Mouse (Mus musculus) CH12.LX (cell line): ENCODE data around the gene Immp2l. TPM values are rescaled to one million over a fixed set of nuclear protein-coding genes. Genes with fewer than 3 reads are reported as not detected.

ENCODE experiments used
- DNase-seq: peaks from one replicate; pipeline ENCODE4 v3.0.0-alpha.2; 2013; ENCODE audit errors: extremely low read depth
- H3K27ac ChIP-seq: 2 replicates; pipeline ENCODE4 v1.5.1; 2012; ENCODE audit warnings: low read depth, mild to moderate bottlenecking, control low read depth, moderate library complexity; ENCODE audit not compliant: insufficient read depth
- H3K27me3 ChIP-seq: replicated peaks from 2 replicates; pipeline ENCODE3; 2012; ENCODE audit warnings: inconsistent platforms
- H3K36me3 ChIP-seq, 2 experiments: replicated peaks in 1 of 2; 2 replicates each; pipeline versions ENCODE3 to v1.6.1; 2012; ENCODE audit warnings: inconsistent platforms in 1 of 2, low read length in 1 of 2, mild to moderate bottlenecking in 1 of 2, mixed read lengths in 1 of 2, moderate library complexity in 1 of 2; ENCODE audit not compliant: control insufficient read depth in 1 of 2, insufficient read depth in 1 of 2
- H3K4me1 ChIP-seq, 2 experiments: 2 replicates each; pipeline ENCODE4 v1.6.1; 2012; ENCODE audit warnings: inconsistent platforms in 1 of 2, moderate library complexity in 1 of 2; ENCODE audit not compliant: insufficient read depth in 2 of 2, control insufficient read depth in 1 of 2
- H3K4me2 ChIP-seq: 2 replicates; pipeline ENCODE4 v1.6.1; 2012; ENCODE audit warnings: low read depth, mild to moderate bottlenecking, control low read depth; ENCODE audit not compliant: poor library complexity, insufficient read depth, severe bottlenecking
- H3K4me3 ChIP-seq, 3 experiments: fragments of 150-350 bp in 1 of 3; sonication (generic) in 1 of 3; replicated peaks in 1 of 3; 2 replicates each; pipeline versions ENCODE3 to v1.5.1; 2011 to 2012; ENCODE audit warnings: low read depth in 2 of 3, low read length in 2 of 3, mild to moderate bottlenecking in 2 of 3, moderate library complexity in 2 of 3, control low read depth in 1 of 3, improper control_type of control experiment in 1 of 3, inconsistent platforms in 1 of 3, mixed read lengths in 1 of 3; ENCODE audit not compliant: poor library complexity in 1 of 3
- H3K79me2 ChIP-seq: replicated peaks from 2 replicates; pipeline ENCODE4 v1.6.1; 2012; ENCODE audit warnings: mild to moderate bottlenecking, moderate library complexity; ENCODE audit not compliant: control insufficient read depth, poor library complexity, insufficient read depth, severe bottlenecking; ENCODE audit errors: extremely low read depth
- H3K9ac ChIP-seq: 2 replicates; pipeline ENCODE4 v1.6.1; 2012; ENCODE audit warnings: low read depth, mild to moderate bottlenecking, control low read depth, moderate library complexity; ENCODE audit not compliant: insufficient read depth
- H3K9me3 ChIP-seq: replicated peaks from 2 replicates; pipeline ENCODE3; 2012; ENCODE audit warnings: low read length, inconsistent platforms, mixed read lengths
- CHD2 ChIP-seq: IDR thresholded peaks from 2 replicates; pipeline ENCODE4 v1.6.1; 2011; ENCODE audit warnings: low read length, improper control_type of control experiment
- CTCF ChIP-seq, 2 experiments: IDR thresholded peaks in 1 of 2; conservative IDR thresholded peaks in 1 of 2; 2 replicates each; pipeline ENCODE4 v1.5.1; 2011 to 2012; ENCODE audit warnings: low read depth in 2 of 2, low read length in 2 of 2, improper control_type of control experiment in 1 of 2, inconsistent platforms in 1 of 2, mild to moderate bottlenecking in 1 of 2, moderate library complexity in 1 of 2
- ELF1 ChIP-seq: IDR thresholded peaks from 2 replicates; pipeline ENCODE4 v1.6.1; 2014; ENCODE audit warnings: low read depth, mild to moderate bottlenecking, inconsistent platforms, low read length, improper control_type of control experiment
- EP300 ChIP-seq: IDR thresholded peaks from 2 replicates; pipeline ENCODE4 v1.6.1; 2011; ENCODE audit warnings: low read length, improper control_type of control experiment
- GABPA ChIP-seq: IDR thresholded peaks from 2 replicates; pipeline ENCODE4 v1.6.1; 2012; ENCODE audit warnings: low read depth, low read length, improper control_type of control experiment, inconsistent platforms; ENCODE audit not compliant: insufficient replicate concordance
- HCFC1 ChIP-seq: IDR thresholded peaks from 2 replicates; pipeline ENCODE4 v1.6.1; 2012; ENCODE audit warnings: low read depth, mild to moderate bottlenecking, inconsistent platforms, low read length, improper control_type of control experiment
- JUN ChIP-seq: IDR thresholded peaks from 2 replicates; pipeline ENCODE4 v1.6.1; 2011; ENCODE audit warnings: low read depth, mild to moderate bottlenecking, low read length, improper control_type of control experiment, moderate library complexity; ENCODE audit not compliant: insufficient read depth
- JUND ChIP-seq: conservative IDR thresholded peaks from 2 replicates; pipeline ENCODE4 v1.6.1; 2011; ENCODE audit warnings: low read depth, low read length, improper control_type of control experiment
- KAT2A ChIP-seq: IDR thresholded peaks from 2 replicates; pipeline ENCODE4 v1.6.1; 2012; ENCODE audit warnings: low read length, improper control_type of control experiment, inconsistent platforms; ENCODE audit not compliant: insufficient replicate concordance
- MAFK ChIP-seq: IDR thresholded peaks from 2 replicates; pipeline ENCODE4 v1.6.1; 2011; ENCODE audit warnings: low read length, improper control_type of control experiment; ENCODE audit not compliant: insufficient replicate concordance
- MAZ ChIP-seq: IDR thresholded peaks from 2 replicates; pipeline ENCODE4 v1.6.1; 2012; ENCODE audit warnings: low read depth, mild to moderate bottlenecking, inconsistent platforms, low read length, improper control_type of control experiment, moderate library complexity
- MEF2A ChIP-seq: IDR thresholded peaks from 2 replicates; pipeline ENCODE4 v1.6.1; 2014; ENCODE audit warnings: low read depth, mild to moderate bottlenecking, inconsistent platforms, low read length, improper control_type of control experiment, borderline replicate concordance
- MXI1 ChIP-seq: IDR thresholded peaks from 2 replicates; pipeline ENCODE4 v1.6.1; 2011; ENCODE audit warnings: mild to moderate bottlenecking, low read depth, low read length, improper control_type of control experiment
- MYC ChIP-seq: IDR thresholded peaks from 2 replicates; pipeline ENCODE4 v1.6.1; 2011; ENCODE audit warnings: low read depth, mild to moderate bottlenecking, improper control_type of control experiment, low read length
- NRF1 ChIP-seq: IDR thresholded peaks from 2 replicates; pipeline ENCODE4 v1.6.1; 2014; ENCODE audit warnings: low read depth, mild to moderate bottlenecking, inconsistent platforms, low read length, improper control_type of control experiment, moderate library complexity
- RAD21 ChIP-seq: IDR thresholded peaks from 2 replicates; pipeline ENCODE4 v1.6.1; 2011; ENCODE audit warnings: low read depth, mild to moderate bottlenecking, low read length, improper control_type of control experiment, moderate library complexity
- SIN3A ChIP-seq: IDR thresholded peaks from 2 replicates; pipeline ENCODE4 v1.6.1; 2012; ENCODE audit warnings: low read length, improper control_type of control experiment, inconsistent platforms
- SMC3 ChIP-seq: IDR thresholded peaks from 2 replicates; pipeline ENCODE4 v1.6.1; 2011; ENCODE audit warnings: low read depth, low read length, improper control_type of control experiment
- USF2 ChIP-seq: conservative IDR thresholded peaks from 2 replicates; pipeline ENCODE4 v1.6.1; 2011; ENCODE audit warnings: low read depth, low read length, improper control_type of control experiment
- ZKSCAN1 ChIP-seq: IDR thresholded peaks from 2 replicates; pipeline ENCODE4 v1.6.1; 2012; ENCODE audit warnings: low read depth, inconsistent platforms, low read length, improper control_type of control experiment, borderline replicate concordance
- dilution Hi-C: fragments of 300-500 bp; cut with MboI; formaldehyde crosslinking; loops from 2 replicates; pipeline ENCODE4 v1.14.3; 2020; ENCODE audit warnings: low sequenced_read_pairs; ENCODE audit not compliant: extremely low pct_unique_long_range_greater_than_20kb, extremely low pct_ligation_motif_present
- in situ Hi-C: fragments of 300-500 bp; cut with MboI; formaldehyde crosslinking; loops from 3 replicates; pipeline ENCODE4 v1.14.3; 2019; ENCODE audit warnings: low sequenced_read_pairs, low pct_ligation_motif_present, low pct_unique_long_range_greater_than_20kb, mixed read lengths
- polyA plus RNA-seq: library from polyadenylated mRNA; unstranded; fragments of >175 nt; gene quantifications from 2 replicates; pipeline ENCODE4 v1.2.1, GENCODE M21; 2012; ENCODE audit warnings: low read depth; ENCODE audit not compliant: insufficient read length
- total RNA-seq, 2 experiments: library from RNA; depleted of rRNA; stranded (reverse); fragments of 300-350 nt in 1 of 2; fragments of >200 nt in 1 of 2; gene quantifications; 2 replicates each; pipeline ENCODE4 v1.2.3; 2012 to 2014

Gene Immp2l
- total and polyA plus RNA-seq, 3 experiments = 4.8 to 16.5 (median 9.9) TPM

- Histone ChIP-seq H3K4me3 (no peak overlapping the region), H3K4me2 (no peak overlapping the region), H3K9ac (no peak overlapping the region), H3K27ac (no peak overlapping the region), H3K4me1 (no peaks in the 10 kb centered on the region), H3K79me2 (no peaks in the 10 kb centered on the region), H3K9me3 (no peaks in the 10 kb centered on the region), H3K27me3 (no peaks in the 10 kb centered on the region), H3K36me3 (no peaks in the 10 kb centered on the region)
- in situ Hi-C loops (no loop called here), dilution Hi-C loops (no loop called here)
- DNase-seq = no peak
- TF ChIP-seq JUND = no peak
- no peak for TF ChIP-seq RAD21
- no peak for TF ChIP-seq ZKSCAN1
- TF ChIP-seq JUN = no peak
- no peak for TF ChIP-seq USF2
- no peak for TF ChIP-seq KAT2A
- TF ChIP-seq CTCF (conservative IDR thresholded peaks at IDR 0.05 in 1 of 2, IDR thresholded peaks at IDR 0.05 in 1 of 2; ENCODE audit: low read depth in 2 of 2, low read length in 2 of 2) = no peak
- TF ChIP-seq ELF1 = no peak
- TF ChIP-seq MAZ = no peak
- no peak for TF ChIP-seq MXI1
- no peak for TF ChIP-seq MEF2A
- no peak for TF ChIP-seq MAFK
These were observed 265.2 kb downstream of the Immp2l start for GRCm38 (mm10) chr12:41289047-41289446.

- in situ Hi-C loops = no loop called here
- Histone ChIP-seq H3K4me3 (no peak overlapping the region), H3K36me3 (no peaks in the 10 kb centered on the region), H3K27me3 (no peaks in the 10 kb centered on the region), H3K9ac (no peak overlapping the region), H3K4me2 (no peak overlapping the region), H3K27ac (no peak overlapping the region), H3K9me3 (no peaks in the 10 kb centered on the region), H3K4me1 (no peaks in the 10 kb centered on the region), H3K79me2 (no peaks in the 10 kb centered on the region)
- dilution Hi-C loops = no loop called here
- TF ChIP-seq MYC = no peak
- TF ChIP-seq NRF1 = no peak
- TF ChIP-seq EP300 = no peak
- no peak for TF ChIP-seq HCFC1
- TF ChIP-seq SIN3A = no peak
- no peak for TF ChIP-seq MXI1
- no peak for TF ChIP-seq MAFK
- no peak for TF ChIP-seq SMC3
- TF ChIP-seq MAZ = no peak
- TF ChIP-seq CHD2 = no peak
- TF ChIP-seq GABPA = no peak
- no peak for TF ChIP-seq JUN
- DNase-seq = no peak
These were observed 283.1 kb downstream of the Immp2l start for GRCm38 (mm10) chr12:41307015-41307414.
